11 mouse cellular contexts compared by ENCODE assay signal in genomic region chr17:31846970-31847369, GRCm38 (mm10).
"Had no signal": no experiment of that assay in that cellular context is flagged by ENCODE, and none has a peak within 500 bp of the region (broad histone marks: within the 10 kb centered on the region; RNA-seq: fewer than 3 reads in every experiment).

No protein-coding gene starts in this region.

- H3K4me1 ChIP-seq: neural tube, embryonic 12.5 days had no signal

- H3K9me3 ChIP-seq: limb, embryonic 13.5 days; midbrain, embryonic 13.5 days; neural tube, embryonic 12.5 days; stomach, embryonic 15.5 days had no signal

- H3K9ac ChIP-seq: limb, embryonic 13.5 days; lung, embryonic 14.5 days; midbrain, embryonic 13.5 days; neural tube, embryonic 12.5 days; stomach, embryonic 15.5 days had no signal

- ATAC-seq: midbrain, embryonic 13.5 days had no signal

- DNase-seq: kidney, adult 18-20 months; kidney, postnatal 10 days; kidney, postnatal 4 days; lung, embryonic 14.5 days; thymus, postnatal 4 days had no signal

- H3K27me3 ChIP-seq: limb, embryonic 13.5 days; midbrain, embryonic 13.5 days; neural tube, embryonic 12.5 days; stomach, embryonic 15.5 days had no signal

- H3K27ac ChIP-seq: layer of hippocampus, adult 2 months; limb, embryonic 13.5 days; midbrain, embryonic 13.5 days; neural tube, embryonic 12.5 days; stomach, embryonic 15.5 days had no signal

- H3K4me2 ChIP-seq: limb, embryonic 13.5 days; liver, embryonic 11.5 days; lung, embryonic 14.5 days; midbrain, embryonic 13.5 days; neural tube, embryonic 12.5 days; stomach, embryonic 15.5 days had no signal

- H3K4me3 ChIP-seq: layer of hippocampus, adult 2 months; limb, embryonic 13.5 days; midbrain, embryonic 13.5 days; neural tube, embryonic 12.5 days; stomach, embryonic 15.5 days had no signal
